Mouse (Mus musculus): ENCODE measurements around the gene Neo1.

DNA sequence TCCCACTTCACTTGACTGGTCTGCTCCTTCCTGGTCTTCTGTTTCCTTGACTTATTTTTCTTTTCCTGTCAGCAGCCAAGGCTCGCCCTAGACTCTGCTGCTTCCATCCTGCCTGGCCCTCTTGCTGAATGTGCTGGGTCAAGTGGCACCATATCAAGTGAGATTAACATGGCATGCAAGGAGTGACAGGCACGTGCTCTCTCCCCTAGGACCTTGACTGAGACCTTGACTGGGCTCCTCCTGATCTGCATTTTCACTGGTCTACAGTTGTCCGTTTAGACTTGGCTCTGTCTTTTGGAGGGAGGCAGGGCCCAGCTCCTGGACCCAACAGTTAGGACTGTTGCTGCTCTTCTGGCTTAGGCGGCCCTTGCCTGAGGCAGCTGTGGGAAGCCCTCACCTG lies 26.2 kb upstream of the Neo1 start:
- TF ChIP-seq CTCF (IDR thresholded peaks at IDR 0.05; ENCODE audit: borderline replicate concordance, control insufficient read depth, extremely low read depth, insufficient read depth, low read length, poor library complexity) (no peak), POLR2A (IDR thresholded peaks at IDR 0.05; ENCODE audit: control insufficient read depth, extremely low read depth, insufficient read depth, low read length, poor library complexity) (no peak)
